Mouse (Mus musculus) embryonic fibroblast, embryonic 13.5 days (primary cell): ENCODE measurements around the gene Mefv.

Experiments
- CTCF ChIP-seq: IDR thresholded peaks from 2 replicates; pipeline ENCODE4 v1.5.1; 2011; ENCODE audit warnings: mild to moderate bottlenecking, control low read depth, low read length, moderate library complexity, borderline replicate concordance; ENCODE audit not compliant: insufficient read depth
- POLR2A ChIP-seq: IDR thresholded peaks from 2 replicates; pipeline ENCODE4 v1.6.1; 2011; ENCODE audit warnings: low read depth, mild to moderate bottlenecking, control low read depth, low read length, moderate library complexity

GRCm38 (mm10) chr16:3743503-3744185 is 25.7 kb upstream of the Mefv start, which contains the start of gene Zfp263:
- peak; percentile 88 for TF ChIP-seq POLR2A
- no peak for TF ChIP-seq CTCF
